Mouse (Mus musculus) heart, postnatal 10 days (tissue): ENCODE results near the gene Cnnm3. TPM values are rescaled to one million over a fixed set of nuclear protein-coding genes. Genes with fewer than 3 reads are reported as not detected.
"Not testable (repeated sequence)": the region's sequence is repeated elsewhere in the genome, so short reads cannot be mapped to it uniquely, and the experiment has no call there.

Source experiments
- DNase-seq, 2 experiments: peaks; one replicate each; pipeline ENCODE4 v3.0.0; 2021
- intact Hi-C: fragments of 180-260 bp; cut with DNase I; formaldehyde crosslinking; loops from one replicate; pipeline ENCODE4 v1.15.1; 2025
- total RNA-seq, 2 experiments: library from RNA; stranded (reverse); gene quantifications; 2 replicates each; pipeline ENCODE4 v1.2.3; 2021

The Cnnm3 gene
- total RNA-seq, 2 experiments from 2014 or later, result 15.3 to 18.3 TPM

DNA sequence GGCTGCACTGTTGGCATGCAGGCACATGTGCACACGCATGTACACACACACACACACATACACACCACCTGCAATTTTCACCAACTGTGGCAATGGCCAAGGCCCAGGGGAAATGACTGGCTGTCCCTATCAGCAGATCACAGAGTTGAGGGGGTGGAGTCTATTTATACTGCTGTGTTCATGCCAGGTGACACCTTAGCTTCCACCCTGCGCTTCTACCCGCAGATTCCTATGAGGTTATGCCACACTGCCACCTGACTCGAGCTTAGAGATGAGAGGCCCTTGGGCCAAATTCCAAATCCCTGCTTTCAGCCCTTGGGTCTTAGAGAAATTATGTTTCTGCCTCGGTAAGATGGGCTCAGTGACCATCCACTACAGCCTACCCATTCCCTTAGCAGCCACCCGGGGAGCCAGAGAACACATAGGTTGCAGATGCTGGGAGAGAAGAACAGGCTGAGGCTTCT is 23.0 kb downstream of the Cnnm3 start:
- intact Hi-C loops, result no loop called here
- DNase-seq, result peak; percentile 73 to 75

DNA sequence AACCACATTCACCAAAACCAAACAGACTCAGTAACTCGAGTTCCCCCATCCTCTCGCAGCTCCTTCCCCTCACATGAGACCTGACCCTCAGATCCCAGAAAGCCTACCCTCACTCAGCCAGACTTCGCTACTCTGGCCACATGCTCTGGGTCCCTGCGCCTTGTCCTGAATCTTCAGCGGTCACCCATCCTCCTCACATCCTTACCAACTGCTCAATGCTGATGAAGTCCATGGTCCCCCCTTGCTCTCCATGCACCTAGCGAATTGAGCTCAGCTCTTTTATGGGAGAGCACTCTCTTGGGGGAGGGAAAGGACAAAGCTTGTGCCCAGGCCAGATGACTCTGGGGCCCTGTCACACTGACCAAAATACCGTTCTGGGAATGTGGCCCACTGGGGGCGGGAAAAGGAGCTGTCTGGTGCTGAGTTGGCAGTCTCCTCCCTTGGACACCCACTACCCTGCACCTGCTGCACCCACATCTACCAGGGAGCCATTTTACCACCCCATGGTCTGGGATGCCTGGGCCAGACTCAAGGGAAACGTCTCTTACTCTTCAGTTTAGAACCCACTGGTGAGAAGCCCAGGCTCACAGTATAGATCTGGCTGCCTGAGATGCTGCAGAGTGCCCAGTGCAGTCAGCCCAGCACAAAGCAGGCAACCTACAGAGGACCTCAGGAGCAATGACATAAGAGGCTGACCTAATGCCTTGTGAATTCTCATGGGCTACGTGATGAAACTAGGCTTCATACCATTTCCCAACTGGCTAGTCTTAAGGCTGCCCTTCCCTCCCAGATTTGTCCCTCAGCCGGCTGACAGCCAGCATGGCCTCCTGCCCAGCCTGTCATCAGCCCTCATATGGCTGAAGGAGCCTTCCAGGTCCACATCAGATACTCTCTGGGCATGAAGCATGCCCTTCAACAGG is 24.1 kb downstream of the Cnnm3 start:
- intact Hi-C loops, result no loop called here
- peak; percentile 89 to 91 for DNase-seq

DNA sequence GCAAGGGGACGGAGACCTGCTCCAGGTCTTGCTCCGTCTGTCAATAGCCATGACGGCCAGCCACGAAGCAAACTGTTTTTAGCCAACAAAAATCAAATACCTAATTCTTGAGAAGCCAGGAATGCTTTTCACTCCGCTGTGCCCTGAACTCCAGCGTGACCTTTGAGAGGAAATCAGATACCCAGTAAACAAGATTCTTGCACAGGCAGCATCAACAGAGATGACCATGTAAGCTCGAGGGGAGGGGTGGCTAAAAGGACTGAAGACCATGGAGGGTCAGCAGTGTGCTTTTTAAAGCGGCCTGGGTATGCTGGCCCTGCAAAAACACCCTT is 24.7 kb downstream of the Cnnm3 start:
- DNase-seq, result no peak
- intact Hi-C loops, result no loop called here

DNA sequence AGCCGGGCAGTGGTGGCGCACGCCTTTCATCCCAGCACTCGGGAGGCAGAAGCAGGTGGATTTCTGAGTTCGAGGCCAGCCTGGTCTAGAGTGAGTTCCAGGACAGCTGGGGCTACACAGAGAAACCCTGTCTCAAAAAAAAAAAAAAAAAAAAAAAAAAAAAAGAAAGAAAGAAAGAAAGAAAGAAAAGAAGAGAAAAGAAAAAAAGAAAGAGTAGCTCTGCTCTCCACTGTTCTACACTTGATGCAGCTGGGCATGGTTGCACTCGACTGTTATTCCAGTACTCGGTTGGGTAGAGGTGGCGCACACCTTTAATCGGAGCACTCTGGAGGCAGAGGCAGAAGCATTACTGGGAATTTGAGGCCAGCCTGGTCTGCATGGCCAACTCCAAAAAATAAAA is 25.1 kb downstream of the Cnnm3 start, which contains the start of gene Ankrd23:
TSS of gene Ankrd23 (minus strand) at position 101 of the 400 bp plus-strand sequence.
- DNase-seq, intact Hi-C loops: not testable (repeated sequence)

GRCm38 (mm10) chr1:36538727-36539126 is 27.1 kb downstream of the Cnnm3 start:
- no peak for DNase-seq
- intact Hi-C loops, result no loop called here

DNA sequence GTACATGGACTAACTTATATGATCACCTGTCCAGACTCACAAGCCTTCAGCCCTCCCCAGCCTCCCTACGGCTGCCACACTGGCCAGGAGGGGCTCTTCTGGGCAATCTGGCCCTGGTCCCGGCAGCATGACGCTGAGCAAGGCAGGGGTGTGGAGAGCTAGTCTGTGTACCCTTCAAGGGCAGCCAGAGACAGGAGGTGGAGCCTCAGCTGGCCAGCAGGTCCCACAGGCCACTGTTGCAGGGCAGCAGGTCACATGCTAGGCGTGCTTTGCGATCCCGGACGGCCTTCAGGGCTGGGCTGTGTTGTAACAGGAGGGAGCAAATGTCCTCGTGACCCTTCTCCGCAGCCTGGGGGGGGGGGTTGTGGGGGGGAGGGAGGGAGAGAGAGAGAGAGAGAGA is 27.5 kb downstream of the Cnnm3 start, which contains the start of gene Gm42417:
TSS of gene Gm42417 (minus strand) at position 244 of the 400 bp plus-strand sequence.
- DNase-seq, result peak; percentile 90 to 92
- intact Hi-C loops, result no loop called here

DNA sequence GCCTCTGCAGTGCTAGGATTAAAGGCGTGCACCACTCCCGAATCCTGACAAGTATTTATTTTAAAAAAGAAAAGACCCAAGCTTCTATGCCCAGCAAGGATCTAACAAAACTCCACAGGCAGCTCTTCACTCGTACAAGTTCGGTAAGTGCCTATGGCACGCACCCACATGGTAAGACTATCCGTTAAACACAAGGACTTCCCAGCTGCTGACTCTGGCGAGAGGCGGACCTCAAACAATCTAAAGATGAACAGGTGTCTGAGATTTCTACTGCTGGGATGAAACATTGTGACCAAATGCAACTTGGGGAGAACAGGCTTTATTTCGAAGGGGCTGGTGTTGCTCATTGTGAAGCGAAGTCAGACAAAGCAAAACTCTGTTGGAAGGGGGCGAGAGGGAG is 28.5 kb downstream of the Cnnm3 start:
- intact Hi-C loops, result no loop called here
- DNase-seq, result no peak

DNA sequence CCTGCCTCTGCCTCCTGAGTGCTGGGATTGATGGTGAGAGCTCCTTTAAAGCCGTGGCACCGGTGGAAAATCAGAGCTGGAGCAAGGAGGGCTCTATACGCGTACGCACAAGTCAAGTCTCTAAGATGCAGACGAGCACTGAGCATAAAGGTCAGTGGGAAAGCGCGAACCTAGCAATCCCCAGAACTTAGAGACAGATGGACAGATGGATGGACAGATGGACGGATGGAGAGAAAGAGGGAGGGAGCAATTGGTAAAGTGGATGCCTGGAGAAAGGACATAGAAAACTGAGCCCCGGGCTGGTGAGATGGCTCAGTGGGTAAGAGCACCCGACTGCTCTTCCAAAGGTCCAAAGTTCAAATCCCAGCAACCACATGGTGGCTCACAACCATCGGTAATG is 29.1 kb downstream of the Cnnm3 start:
- DNase-seq, result no peak
- intact Hi-C loops, result no loop called here

GRCm38 (mm10) chr1:36541844-36542243 is 30.2 kb downstream of the Cnnm3 start:
- no peak for DNase-seq
- intact Hi-C loops, result no loop called here

GRCm38 (mm10) chr1:36542925-36543324 is 31.3 kb downstream of the Cnnm3 start:
- intact Hi-C loops, result no loop called here
- no peak for DNase-seq

DNA sequence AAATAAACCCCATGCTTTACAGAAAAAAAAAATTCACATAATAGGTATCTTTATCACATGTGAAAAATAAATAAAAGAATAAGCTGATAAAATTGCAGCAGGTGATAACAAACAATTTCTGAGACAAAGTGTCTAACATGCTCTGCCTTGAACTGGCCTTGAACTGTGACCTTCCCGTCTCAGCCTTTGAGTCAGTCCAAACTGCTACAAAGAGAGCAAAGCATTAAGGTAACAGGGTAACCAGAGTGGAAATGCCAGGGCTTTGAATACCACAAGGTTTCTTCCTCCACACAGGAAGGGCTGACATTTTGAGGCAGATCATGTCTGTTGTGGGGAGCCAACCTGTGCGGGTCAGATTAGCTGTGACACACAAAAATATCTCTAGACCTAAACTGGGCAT is 33.7 kb downstream of the Cnnm3 start:
- DNase-seq, result no peak
- intact Hi-C loops, result no loop called here

DNA sequence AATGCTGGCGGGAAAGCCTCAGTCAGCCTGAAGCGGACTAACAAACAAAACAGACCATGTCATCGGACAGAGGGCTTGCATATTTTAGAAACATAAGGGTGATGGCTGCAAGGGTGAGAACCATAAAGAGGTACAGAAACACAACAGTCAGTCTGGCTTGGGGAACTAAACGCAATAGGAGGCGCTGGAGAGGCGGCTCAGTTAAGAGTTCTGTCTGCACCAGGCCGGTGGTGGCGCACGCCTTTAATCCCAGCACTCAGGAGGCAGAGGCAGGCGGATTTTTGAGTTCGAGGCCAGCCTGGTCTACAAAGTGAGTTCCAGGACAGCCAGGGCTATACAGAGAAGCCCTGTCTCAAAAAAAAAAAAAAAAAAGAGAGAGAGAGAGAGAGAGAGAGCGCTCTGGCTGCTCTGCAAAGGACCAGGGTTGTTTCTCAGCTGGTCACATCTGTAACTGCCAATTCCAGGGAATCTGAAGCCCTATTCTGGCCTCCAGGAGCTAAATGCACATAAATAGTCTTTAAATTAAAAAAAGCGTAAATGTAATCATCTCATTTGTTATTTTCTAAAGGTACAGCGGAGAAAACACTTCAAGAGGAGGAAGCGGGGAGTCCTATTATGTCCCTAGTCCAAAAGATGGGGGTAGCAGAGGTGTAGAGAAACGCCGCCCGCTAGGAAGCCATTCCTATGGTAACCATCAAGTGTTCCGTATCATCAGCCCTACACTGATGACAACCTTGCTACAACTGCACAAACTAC is 34.4 kb downstream of the Cnnm3 start:
- no peak for DNase-seq

GRCm38 (mm10) chr1:36546888-36547471 is 35.3 kb downstream of the Cnnm3 start, which contains the start of gene Ankrd39:
Ankrd39 (minus strand) TSS chr1:36547445.
- DNase-seq, result peak; percentile 99
- intact Hi-C loops, result loop anchor here (1.0 to 2.0 kb wide), 4 partner anchors 88 to 198 kb away; no protein-coding TSS in a partner anchor

More for the DNA sequence above, 34.4 kb downstream of the Cnnm3 start:
- intact Hi-C loops, result loop anchor here (2.0 kb wide), 1 partner anchor 199 kb away; no protein-coding TSS in a partner anchor

DNA sequence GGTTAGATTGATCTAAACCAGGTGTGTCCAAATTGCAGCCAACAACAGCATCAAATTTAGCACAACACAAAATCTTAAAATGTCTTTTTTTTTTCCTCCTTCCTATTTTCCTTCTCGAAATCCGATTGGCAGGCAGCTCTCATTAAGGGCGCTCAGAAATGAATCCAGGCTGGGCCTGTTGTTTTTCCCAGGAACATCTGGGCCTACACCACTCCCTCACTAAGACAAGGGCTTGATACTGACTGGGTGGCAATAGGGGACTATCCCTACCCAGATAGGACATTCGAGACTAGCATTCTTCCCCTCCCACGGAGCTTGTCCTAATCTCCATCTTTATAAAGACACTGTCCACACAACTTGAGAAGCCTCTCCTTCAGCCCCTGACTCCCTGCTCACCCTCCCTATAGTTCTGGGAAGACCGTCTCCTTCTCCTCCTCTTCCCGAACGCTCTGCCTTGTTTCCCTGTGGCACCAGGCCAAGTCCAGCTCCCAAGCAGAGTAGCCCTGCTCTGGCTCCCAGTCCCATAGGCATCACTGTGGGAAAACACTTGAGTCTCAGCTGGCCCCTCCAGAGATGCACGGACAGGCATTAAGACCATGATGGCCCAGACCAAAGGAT is 36.4 kb downstream of the Cnnm3 start:
- intact Hi-C loops, result loop anchor here (1.0 to 2.0 kb wide), 4 partner anchors 87 to 197 kb away; no protein-coding TSS in a partner anchor
- peak in 1 of 2 experiments; percentile 73 for DNase-seq

DNA sequence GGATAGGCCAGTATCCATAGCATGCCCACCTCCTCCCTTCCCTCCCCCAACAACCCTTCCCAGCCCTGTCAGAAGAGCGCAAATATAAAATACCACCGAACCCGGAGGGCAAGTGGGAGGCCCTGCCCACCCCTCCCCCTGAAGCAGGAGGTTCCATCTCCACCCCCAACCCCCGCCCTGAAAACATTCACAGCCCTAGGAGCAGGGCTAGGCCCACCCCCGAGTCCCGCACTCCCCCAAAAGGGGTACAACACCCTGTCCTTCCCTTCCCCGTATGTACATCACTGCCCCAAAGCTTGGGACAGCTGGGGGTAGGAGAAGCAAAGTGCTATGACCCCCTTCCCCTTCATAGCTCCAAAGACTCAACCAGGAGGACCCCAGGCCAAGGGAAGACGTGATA is 37.1 kb downstream of the Cnnm3 start:
- no peak for DNase-seq
- intact Hi-C loops, result no loop called here

GRCm38 (mm10) chr1:36549491-36549890 is 37.8 kb downstream of the Cnnm3 start:
- intact Hi-C loops, result no loop called here
- DNase-seq, result no peak

- intact Hi-C loops, result no loop called here
- DNase-seq, result no peak
Measured at GRCm38 (mm10) chr1:36550075-36550863, 38.6 kb downstream of the Cnnm3 start.

DNA sequence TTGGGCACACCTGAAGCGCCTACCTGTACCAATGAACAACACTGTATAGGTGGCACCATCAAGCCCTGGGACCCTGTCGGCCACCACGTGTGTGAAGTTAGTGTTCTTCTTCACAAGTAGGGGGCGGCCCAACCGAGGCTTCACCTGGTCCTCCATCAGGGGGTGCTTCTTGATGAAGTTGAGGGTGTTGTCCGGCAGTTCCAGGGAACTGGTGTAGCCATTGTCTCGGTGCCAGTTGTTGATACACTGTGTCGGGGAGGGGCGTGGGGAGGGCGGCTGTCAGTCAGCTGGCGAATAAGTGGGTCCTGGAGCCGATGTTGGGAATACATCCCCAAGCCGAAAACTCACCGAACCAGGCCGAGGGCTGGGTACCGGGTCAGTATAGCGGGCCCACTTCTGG is 40.2 kb downstream of the Cnnm3 start:
- intact Hi-C loops, result no loop called here
- no peak for DNase-seq

- DNase-seq, result no peak
- intact Hi-C loops, result no loop called here
Measured at GRCm38 (mm10) chr1:36552506-36552905, 40.8 kb downstream of the Cnnm3 start.
